Mouse (Mus musculus) thymus, adult 2 months (tissue): ENCODE data around the gene Mgat4c.

Source experiments
- CTCF ChIP-seq: fragments of 200-500 bp; IDR thresholded peaks from 2 replicates; pipeline ENCODE4 v1.5.1; 2012; ENCODE audit warnings: mild to moderate bottlenecking, control low read depth, low read length, moderate library complexity, borderline replicate concordance; ENCODE audit not compliant: control insufficient read depth, poor library complexity, insufficient read depth; ENCODE audit errors: extremely low read depth
- POLR2A ChIP-seq: fragments of 200-500 bp; IDR thresholded peaks from 2 replicates; pipeline ENCODE4 v1.6.1; 2012; ENCODE audit warnings: mild to moderate bottlenecking, low read length, control low read depth, moderate library complexity; ENCODE audit not compliant: control insufficient read depth, poor library complexity, insufficient read depth; ENCODE audit errors: extremely low read depth

DNA sequence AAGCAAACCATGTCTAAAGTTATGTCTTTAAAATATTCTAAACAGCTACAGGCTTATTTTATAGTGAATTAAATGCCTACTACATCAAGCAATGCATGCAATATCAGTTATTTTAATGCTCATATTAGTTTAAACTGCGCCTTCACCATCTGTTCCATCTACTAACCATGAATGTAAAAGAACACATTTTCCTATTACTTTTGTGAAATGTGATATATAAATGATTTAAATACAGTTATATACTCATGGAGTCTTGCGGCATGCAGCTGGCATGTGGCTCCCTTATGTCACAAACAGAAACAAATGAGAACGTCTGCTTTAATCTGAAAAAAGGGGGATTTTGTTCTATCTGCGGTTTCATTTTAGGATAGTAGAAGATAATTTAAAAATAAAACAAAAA, 316.3 kb downstream of the Mgat4c start:
- TF ChIP-seq CTCF (no peak), POLR2A (no peak)
